Mouse (Mus musculus) frontal cortex, postnatal 10 days (tissue): ENCODE results near the gene Helz2.

Source experiments
- DNase-seq, 2 experiments: peaks; one replicate each; pipeline ENCODE4 v3.0.0; 2022; ENCODE audit warnings: low spot score in 2 of 2, mixed read lengths in 1 of 2

Helz2 gene

DNA sequence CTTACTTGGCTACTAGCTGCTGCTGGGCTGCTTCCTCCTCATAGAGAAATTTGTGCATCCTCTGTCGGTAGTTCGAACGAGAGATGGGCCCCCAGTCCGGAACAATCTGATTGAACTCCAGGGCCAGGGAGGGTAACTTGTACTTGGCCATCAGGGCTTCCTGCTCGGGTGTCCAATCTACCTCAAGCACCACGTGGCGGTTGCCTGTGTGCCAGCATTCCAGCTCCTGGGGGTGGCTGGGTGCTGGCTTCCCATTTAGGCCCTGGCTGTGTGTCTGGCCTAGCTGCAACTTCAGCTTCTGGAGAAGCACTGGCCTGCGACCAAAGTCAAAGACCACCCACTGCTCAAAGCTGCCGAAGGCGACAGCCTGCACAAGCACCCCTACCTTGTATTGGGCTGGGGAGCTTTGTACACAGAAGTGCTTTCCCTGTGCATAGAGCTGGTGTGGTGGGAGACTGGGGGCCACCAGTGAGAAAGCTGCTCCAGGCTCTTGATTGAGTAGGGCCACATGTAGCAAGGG lies 3.7 kb downstream of the Helz2 start:
- no peak for DNase-seq

DNA sequence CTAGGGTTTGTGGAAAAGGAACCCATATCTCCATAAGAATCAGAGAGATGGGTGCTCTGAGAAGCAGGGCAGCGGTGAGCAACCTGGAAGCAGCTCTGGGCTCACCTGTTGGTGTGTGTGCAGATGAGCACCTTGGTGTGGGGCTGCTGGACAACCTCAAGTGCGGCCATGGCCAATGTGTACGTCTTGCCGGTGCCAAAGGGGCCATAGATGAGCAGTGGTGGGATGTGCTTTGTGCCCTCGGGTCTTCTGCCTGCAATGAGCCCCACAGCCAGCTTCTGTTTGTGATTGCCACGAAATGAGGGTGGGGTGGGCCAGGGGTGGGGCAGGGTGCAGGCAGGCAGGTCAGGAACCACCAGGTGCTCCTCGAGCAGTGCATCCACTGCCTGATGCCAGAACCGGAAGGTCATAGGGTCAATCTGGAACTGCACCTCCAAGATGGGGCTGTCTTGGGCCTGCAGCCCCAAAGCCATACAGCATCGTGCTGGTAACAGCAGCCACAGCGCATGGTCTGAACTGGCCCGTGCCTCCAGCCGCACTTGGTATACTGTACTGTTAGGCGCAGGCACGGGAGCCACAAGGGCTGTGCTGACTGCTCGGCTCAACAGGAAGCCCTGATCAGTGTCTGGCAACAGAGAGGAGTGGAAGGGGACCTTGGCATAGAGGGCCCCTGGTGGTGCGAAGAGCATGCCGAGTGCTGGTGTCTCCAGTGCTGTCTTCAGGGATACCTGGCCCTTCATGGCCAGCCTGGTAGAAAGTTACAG lies 4.4 kb downstream of the Helz2 start:
- DNase-seq, result no peak

DNA sequence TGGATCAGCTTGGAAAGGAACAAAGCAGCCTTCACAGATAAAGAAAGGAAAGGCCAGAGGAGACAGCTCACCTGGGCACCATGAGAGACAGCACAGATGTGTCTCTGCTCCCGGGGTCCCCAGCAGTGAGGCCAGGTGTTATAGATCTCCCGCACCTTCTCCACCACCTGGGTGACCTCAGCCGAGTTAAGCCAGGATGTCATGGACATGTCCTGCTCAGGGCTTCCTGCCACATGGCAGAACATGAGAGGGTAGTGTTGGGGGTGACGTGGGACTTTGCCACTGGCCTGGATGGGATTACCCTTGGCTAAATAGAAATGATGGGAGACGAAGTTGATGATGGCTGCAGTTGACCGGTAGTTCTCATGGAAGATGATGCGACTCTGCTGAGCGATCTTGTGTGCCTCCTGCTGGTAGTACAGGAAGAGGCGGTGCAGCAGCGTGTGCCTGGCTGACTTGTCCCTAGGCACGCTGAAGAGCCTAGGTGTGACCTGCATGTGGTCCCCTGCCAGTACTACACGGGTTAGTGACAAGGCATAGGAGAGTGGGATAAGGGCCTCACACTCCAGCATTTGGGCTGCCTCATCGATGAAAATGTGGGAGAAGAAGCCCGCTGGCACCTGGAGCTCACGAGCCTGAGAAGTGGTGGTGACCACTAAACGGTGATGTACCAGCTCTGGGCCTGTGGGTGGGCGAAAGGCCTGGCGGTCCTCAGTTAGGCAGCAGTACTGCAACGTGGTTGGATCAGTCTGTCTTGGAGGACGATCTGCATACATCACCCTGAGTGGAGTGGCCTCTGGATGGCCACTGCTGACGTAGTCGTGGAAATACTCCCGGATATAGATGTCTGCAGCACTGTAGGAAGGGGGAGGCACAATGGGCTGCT lies 5.9 kb downstream of the Helz2 start:
- no peak for DNase-seq

DNA sequence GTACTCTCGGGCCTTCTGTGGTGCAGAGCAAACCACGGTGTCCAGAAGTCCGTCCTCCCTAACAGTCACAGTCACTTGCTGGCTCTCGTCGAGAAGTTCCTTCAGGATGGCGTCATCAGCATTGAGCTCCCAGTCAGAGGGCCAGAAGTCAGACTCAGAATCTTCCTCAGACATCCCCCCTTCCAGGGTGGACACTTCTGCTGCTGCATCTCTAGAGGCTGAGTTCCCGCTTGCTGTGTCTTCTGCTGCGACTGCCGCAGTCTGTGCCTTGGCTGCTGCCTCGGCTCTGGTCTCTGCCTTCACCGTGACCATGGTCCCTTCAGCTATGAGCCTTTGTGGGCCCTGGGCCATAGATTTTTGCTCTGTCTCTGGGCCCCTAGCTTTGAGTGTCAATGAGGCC lies 7.1 kb downstream of the Helz2 start:
- DNase-seq, result no peak

DNA sequence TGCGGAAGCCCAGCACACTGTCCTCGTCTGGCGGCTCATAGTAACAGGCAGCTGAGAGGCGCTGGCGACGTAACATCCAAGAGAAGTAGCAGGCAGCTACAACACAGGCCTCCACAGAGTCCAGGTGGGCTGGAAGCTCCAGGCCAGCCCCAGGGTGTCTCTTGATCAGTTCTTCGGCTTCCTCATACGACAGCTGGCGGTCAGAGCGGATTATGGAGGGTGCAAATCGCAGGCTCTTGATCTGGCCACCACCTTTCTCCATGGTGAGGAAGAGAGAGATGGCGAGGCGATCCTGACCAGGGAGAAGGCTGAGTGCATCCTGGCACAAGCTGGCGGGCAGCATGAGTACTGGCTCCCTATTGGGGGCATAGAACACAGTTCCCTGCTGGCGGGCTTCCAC lies 8.4 kb downstream of the Helz2 start:
- DNase-seq, result no peak

DNA sequence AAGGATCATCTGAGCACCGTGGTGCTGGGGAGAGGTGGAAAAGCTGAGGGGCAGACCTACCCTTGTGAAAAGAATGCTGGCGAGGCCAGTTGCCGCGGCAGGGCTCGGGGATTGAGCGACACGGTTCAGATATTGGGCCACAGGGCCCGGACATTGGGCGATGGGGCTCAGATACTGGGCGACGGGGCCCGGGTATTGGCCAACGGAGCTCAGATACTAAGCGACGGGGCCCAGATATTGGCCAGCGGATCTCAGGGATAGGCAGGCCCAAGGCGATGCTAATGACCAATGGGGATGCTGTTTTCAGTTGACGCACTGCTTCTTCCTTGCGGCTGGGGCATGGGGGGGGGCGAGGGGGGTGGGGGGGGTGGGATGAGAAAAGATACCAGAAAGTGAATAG lies 10.7 kb downstream of the Helz2 start:
- no peak for DNase-seq

DNA sequence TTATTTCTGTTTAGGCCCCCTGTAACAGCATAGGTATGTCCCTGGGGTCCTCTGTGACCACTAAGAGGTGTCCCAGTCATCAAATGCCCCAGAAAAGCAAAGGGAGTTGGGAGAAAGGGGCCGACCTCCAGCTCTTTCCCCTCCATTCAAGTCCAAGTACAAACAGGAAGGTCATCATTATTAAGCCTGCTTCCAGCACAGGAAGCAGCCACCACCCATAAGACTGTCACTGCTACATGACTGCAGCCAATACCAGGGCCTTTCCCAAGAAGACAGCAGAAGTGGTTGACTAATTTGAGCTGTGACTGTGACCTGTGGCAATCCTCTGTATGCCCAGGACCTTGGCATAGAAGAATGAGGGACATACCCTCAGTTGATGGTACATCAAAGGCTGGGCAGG lies 13.5 kb downstream of the Helz2 start:
- DNase-seq, result no peak

DNA sequence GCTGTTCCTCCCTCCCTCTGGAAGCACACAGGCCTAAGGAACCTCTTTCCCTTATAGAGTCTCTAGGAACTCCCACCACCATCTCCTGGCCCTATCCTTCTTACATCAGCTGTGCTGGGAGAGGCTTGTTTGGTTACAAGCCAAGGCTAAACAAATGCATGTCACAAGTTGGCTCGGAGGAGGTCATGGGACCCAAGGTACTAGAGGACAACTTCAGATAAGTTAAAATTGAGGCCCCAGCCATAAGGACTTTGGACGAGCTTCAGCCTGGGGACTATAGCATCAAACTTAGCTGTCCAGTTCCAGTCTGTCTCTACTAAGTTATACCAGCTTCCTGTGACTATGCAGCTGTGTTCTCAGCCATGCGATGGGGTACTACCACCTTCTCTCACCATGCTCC lies 14.7 kb downstream of the Helz2 start:
- no peak for DNase-seq

DNA sequence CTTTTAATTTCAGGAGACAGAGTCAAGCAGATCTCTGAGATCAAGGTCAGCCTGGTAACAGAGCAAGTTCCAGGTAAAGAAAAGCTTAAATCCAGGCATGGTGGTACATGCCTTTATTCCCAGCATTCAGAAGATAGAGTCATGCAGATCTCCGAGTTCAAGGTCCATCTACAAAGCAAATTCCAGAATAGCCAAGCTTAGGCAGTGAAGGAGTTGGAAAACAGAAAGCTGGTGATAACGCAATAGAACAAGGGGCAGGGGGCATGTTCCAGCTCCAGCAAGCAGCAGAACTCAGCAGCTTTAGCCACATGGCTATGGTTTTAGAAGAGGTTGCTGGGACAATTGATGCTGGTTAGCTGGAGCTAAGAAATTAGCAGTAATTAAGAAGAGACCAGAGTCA lies 16.8 kb downstream of the Helz2 start:
- DNase-seq, result no peak

DNA sequence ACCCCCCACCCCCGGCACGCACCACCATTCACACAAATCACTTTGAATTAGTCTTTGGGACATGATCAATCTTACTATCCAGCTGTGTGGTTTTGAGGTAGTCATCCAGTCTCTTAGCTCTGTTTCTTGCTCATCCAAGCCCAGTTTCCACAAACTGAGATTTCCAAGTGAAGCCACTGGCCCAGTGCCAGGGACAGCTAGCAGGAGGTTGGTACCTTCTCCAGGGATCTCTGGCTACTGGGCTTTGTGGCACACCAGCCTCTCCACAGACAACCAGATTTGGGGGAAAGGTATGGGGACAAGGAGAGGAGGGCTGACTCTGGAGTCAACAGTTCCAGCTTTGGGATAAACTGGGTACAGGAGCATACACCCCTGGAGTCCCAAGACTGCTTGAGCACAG lies 21.5 kb downstream of the Helz2 start:
- no peak for DNase-seq

DNA sequence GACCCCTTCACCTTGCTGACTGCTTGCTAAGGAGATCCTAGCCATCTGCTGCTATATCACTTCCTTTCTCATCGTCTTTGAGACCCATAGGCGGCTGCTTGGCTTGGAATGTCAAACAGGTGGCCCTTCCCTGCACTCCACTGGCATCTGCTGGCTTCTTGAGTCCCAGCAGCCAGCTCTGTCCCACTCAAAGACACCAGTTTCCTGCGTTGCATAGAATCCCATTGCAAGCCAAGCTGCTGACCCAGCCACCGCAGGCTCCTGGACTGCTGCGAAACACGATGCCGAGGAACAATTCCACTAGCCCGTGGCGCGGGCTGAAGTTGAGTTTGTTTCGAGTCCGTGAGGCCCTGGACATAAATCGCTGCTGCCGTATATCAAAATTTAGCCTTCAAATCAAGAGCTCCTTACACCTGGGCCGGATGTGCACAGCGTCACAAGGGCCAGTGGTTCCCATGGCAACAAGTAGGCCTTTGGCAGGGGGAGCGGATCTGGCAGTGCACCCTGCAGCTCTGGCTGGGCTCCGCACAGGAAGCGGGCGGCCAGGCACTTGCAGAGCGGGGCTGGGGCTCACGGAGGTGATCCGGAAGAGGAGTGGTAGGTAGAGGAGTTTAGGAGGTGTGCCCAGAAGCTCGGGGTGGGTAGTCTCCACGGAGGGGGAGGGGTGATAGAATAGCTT lies 22.1 kb downstream of the Helz2 start, which contains the start of gene Fndc11:
Gene Fndc11 (plus strand): TSS at position 476 of the 679 bp plus-strand sequence.
- DNase-seq, result peak; percentile 33 to 55

DNA sequence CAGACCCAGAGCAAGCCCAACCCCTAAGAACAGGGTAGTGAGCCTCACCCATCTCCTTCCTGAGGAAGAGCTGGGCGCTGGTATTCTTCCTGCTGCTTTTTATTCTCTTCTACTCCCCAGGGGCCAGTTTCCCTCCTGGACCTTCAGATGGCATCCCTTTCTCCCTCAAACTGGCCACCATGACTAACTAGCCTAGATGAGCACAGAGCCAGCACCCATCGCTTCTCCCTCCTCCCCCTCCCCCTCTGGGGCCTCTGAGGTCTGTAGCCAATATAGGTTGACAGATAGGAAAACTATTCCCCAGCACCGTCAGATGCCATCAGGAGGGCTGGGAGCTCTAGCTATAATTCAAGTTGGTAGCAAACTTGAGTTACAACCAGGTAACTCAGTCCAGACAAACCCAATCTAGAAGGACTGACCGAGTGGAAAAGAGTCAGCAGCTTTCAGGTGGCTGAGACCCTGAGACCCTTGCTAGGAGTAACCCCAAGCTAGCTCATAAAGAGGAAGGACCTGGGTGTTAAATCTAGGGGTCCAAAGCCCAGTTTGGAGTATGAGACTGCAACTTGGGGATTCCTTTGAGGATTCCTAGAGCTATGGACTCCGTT lies 22.8 kb downstream of the Helz2 start:
- DNase-seq, result no peak

DNA sequence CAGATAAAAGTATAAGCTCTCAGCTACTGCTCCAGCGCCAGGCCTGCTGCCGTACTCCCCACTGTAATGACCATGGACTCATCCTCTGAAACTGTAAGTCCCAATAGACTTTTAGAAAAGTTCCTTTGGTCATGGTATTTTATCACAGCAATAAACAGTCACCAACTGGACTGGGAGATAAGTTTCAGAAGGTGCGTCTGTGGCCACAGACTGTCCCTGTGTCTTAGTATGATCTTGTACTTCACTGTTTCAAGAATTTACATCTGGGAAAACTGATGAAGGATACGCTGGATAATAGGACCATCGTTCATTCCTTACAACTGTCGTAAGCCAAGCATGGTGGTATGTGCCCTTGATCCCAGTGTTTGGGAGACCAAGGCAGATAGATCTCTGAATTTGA lies 25.8 kb downstream of the Helz2 start:
- DNase-seq, result no peak

DNA sequence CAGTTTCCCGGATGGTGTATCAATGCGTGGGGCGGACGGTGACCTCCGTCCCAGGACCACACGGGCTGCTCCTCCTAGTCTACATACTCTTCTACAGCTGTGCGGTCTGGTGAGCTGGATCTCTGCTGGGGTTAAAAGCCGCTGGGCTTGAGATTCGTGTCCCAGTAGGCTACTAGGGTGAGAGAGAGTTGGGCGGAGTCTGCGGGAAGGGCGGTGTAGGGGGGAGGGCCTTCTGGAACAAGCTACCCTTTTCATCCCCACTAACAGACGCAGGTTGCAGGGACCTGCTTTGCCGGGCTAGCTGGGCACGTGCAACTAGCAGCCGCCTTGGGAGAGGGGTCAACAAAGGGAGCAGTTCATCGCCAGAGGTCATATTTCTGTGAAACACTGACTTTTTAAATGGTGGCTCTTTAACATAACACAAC lies 28.8 kb downstream of the Helz2 start, which contains the start of gene Srms:
Gene Srms (minus strand): TSS at position 165 of the 425 bp plus-strand sequence.
- no peak for DNase-seq

DNA sequence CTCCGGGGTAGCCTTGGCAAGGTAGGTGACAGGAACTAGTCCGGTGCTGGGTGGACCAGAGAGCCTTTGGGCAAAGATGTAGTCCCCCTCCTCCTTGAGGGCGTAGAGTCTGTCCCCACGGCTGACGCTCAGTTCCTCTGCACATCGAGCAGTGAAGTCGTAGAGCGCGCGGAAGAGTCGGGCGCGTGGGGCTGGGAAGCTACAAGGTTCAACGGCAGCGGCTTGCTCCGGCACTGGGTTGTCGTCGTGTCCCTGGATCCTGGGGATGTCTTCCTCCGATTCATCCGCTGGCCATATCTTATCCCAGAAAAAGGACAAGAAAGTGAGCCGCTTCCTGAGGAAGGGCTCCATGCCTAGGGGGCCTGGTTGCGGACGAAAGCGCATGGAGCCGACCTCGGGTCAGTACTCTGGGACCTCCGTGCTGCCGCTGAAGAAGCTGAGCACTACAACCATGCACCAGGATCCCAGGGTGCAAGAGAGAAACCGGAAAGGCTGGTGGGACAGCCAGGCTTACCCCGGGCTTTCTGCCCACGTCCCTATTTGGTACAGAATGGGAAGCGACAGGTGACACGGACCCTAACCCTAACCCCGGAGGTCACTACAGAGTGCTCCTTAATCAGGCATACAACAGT lies 29.3 kb downstream of the Helz2 start:
- no peak for DNase-seq

DNA sequence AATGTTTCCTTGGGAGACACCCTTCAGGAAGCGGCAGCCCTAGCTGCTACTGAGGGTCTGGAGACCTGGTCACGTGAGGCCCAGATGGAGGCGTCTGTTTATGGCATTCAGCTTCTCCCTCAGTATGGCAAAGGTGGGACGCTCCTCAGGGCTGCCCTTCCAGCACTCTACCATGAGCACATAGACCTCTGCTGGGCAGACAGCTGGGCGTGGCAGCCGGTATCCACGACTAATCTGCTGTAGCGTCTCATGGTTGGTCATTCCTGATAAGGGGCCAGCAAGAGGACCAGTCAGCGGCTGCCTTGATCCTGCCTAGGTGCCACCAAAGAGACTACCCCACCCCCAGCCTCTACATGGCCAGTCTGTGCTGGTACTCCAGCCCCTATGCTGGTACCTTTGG lies 35.7 kb downstream of the Helz2 start:
- DNase-seq, result no peak

DNA sequence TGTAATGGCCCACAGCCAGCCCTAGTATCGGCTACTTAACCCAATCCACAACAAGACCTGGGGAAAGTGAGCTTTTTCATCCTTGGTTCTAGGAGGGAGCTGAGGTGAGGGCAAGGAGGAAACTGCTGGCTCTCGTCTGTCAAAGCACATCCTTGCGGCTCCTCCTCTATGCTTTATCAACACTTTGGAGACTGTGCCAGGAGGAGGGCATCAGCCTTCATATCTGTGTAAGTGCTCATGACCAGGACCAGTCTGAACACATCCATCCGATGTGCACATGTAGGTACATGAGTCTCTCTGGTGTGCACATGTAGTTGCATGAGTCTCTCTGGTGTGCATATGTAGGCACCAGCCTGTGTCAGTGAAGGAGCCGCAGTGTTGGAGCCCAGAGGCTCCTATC lies 36.1 kb downstream of the Helz2 start:
- DNase-seq, result no peak

DNA sequence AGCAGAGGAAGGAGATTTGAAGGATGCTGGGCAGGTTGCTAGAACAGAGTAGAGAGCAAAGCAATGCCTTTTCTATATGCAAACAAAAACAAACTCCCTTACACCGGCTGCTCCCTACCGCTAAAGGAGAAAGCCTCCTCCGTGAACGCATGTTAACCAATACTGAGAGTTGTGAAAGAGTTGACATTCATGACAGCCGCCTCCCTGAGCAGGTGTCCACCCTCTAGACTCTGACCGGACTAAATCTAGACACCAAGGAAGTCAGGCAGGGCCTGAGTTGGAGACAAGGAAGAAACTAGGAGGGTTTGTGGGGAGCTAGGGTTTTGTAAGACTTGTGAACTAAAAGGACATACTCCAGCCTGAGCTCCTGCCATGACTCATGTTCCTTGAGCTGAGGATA lies 38.9 kb downstream of the Helz2 start:
- DNase-seq, result no peak

DNA sequence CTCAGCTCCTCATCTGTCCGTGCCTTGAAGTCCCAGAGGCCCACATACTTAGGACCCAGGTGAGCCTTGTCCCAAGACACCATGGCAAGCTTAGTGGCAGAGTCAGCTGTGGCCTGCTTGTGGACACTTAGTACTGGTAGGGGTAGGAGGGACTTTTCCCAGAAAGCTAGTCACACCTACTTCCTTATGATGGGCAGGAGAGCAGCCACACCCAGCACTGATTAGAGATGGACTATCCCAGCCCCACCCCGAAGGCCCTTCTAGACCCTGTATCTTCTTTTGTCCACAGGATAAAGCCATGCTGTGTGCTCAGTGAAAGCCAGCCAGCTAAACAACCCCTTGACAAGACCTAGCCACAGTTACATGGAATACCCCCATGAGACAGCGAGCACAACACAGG lies 39.4 kb downstream of the Helz2 start, which contains the start of gene Ptk6:
Gene Ptk6 (minus strand): TSS at position 368 of the 400 bp plus-strand sequence.
- DNase-seq, result no peak

DNA sequence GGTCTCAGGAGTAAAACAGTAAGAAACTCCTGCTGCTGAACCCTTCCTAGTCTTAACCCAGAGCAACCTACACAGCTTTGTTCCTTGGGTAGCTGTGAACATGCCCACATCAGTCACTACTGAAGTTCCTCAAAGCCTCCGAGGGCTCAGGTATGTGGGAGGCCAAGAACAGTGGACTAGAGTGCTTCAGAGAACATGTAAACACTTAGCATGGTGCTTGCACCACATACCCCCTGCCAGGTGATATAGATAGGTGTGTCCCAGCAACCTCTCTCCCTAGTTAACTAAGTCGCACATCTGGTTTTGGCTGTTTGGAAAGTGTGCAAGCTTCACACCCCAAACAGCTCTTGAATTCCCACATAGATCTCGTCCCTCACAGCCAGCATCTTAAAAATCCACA lies 40.2 kb downstream of the Helz2 start:
- no peak for DNase-seq
